Mouse (Mus musculus): ENCODE results near the gene Pola2. TPM values are rescaled to one million over a fixed set of nuclear protein-coding genes. Genes with fewer than 3 reads are reported as not detected.
A peak's percentile ranks its signal among the peaks of the same experiment; 100 is the strongest.

Pola2 gene
- polyA plus RNA-seq, 1 experiment = 32.7 TPM

- TF ChIP-seq POLR2A (IDR thresholded peaks at IDR 0.05; ENCODE audit: borderline replicate concordance, extremely low read depth, low read depth, low read length) (no peak), CTCF (IDR thresholded peaks at IDR 0.05; ENCODE audit: insufficient read depth, low read length) (no peak)
- Histone ChIP-seq H3K4me1 (ENCODE audit: control insufficient read depth, insufficient read depth, low read length) (peaks cover 18% of the 10 kb centered on the region), H3K4me3 (replicated peaks; ENCODE audit: extremely low read depth, low read depth, low read length) (no peak overlapping the region)
- DNase-seq = no peak
- 85% methylated on average over 10 of the region's 10 CpGs for WGBS
Measured at GRCm38 (mm10) chr19:5954936-5955335, 9.1 kb downstream of the Pola2 start.

GRCm38 (mm10) chr19:5954031-5954710, 9.8 kb downstream of the Pola2 start:
- H3K4me3 ChIP-seq (replicated peaks; ENCODE audit: extremely low read depth, low read depth, low read length) = no peak overlapping the region
- WGBS = 91% methylated on average over 22 of the region's 22 CpGs
- TF ChIP-seq CTCF (IDR thresholded peaks at IDR 0.05; ENCODE audit: insufficient read depth, low read length) = no peak
- no peak for TF ChIP-seq POLR2A (IDR thresholded peaks at IDR 0.05; ENCODE audit: borderline replicate concordance, extremely low read depth, low read depth, low read length)
- peaks cover 18% of the 10 kb centered on the region for H3K4me1 ChIP-seq (ENCODE audit: control insufficient read depth, insufficient read depth, low read length)
- no peak for DNase-seq

DNA sequence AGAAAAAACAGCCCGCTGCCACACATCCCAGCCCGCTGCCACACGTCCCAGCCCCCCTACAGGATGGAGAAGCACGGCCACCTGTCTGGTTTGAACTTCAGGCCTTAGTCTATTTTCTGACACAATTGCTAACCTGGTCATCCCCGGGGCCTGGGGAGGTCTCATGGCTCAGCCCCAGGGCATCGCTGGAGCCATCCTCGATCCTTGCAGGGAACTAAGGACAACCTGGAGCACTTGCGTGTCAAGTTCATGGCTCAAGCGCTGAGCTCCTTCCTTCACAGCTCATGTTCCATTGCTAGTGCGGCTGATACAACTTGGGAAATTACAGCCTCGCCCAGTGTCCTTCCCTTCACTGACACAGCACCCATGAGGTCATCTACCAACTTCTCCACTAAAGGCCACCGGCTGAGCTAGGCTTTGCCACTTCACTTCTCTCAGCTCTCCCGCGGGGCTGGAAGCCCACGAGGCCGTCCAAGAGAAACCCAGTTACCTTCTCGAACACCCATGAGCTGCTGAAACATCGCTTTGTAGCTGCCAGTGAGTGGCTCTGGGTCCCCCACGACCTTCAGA, 10.7 kb downstream of the Pola2 start:
- Histone ChIP-seq H3K4me3 (replicated peaks; ENCODE audit: extremely low read depth, low read depth, low read length) (no peak overlapping the region), H3K4me1 (ENCODE audit: control insufficient read depth, insufficient read depth, low read length) (peaks cover 18% of the 10 kb centered on the region)
- TF ChIP-seq POLR2A (IDR thresholded peaks at IDR 0.05; ENCODE audit: borderline replicate concordance, extremely low read depth, low read depth, low read length) = no peak
- DNase-seq = no peak
- WGBS = 87% methylated on average over 19 of the region's 19 CpGs

DNA sequence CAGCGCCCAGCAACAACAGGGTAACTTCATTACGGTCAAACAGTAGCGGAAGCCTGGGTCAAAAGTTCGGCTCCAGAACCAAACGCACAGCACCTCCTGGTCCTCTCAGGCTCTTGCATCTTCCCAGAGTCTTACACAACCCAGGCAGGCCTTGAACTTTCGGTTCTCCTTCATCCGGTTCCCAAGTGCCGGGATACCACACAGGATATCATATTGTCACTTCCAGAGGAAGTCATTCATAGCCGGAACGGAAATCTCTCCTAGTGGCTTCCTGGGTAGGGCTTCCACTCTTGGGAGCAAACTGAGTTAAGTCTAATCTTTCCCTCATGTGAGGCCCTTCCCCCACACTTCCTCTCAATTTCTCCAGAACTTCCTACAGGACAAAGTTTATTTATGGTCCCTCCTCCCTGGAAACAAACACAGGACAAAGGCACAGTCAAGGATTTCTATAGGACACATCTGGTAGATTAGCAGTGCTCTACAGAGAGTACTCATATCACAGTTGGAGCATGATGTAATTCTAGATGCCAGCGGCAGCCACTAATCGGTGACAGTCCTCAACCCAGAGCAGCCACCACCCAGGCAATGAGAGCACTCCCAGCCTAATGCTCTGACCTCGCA, 11.8 kb downstream of the Pola2 start:
- TF ChIP-seq CTCF (IDR thresholded peaks at IDR 0.05; ENCODE audit: insufficient read depth, low read length) = no peak
- no peak for TF ChIP-seq POLR2A (IDR thresholded peaks at IDR 0.05; ENCODE audit: borderline replicate concordance, extremely low read depth, low read depth, low read length)
- Histone ChIP-seq H3K4me1 (ENCODE audit: control insufficient read depth, insufficient read depth, low read length) (peaks cover 18% of the 10 kb centered on the region), H3K4me3 (replicated peaks; ENCODE audit: extremely low read depth, low read depth, low read length) (peak overlapping the region; percentile 22)
- 47% methylated on average over 13 of the region's 13 CpGs for WGBS
- no peak for DNase-seq

DNA sequence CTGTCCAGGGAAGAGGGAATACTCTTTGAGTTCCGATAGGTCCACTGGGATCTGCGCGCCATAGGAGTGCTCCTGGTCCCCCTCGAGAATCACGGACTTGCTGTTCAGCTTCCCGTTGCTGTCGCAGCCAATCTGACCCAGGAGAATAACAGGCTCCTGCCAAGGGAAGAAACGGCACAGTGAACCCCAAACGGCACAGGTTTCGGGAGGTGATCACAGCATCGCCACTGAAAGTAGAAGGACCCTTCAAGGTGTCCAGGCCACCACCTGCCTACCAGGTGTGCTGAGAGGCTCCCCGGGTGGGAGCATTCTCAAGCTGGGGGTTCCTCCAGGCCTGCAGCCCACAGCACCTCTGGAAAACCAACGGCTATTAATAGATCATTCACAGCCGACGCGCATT, 12.4 kb downstream of the Pola2 start:
- no peak for DNase-seq
- TF ChIP-seq CTCF (IDR thresholded peaks at IDR 0.05; ENCODE audit: insufficient read depth, low read length) (no peak), POLR2A (IDR thresholded peaks at IDR 0.05; ENCODE audit: borderline replicate concordance, extremely low read depth, low read depth, low read length) (no peak)
- peaks cover 18% of the 10 kb centered on the region for H3K4me1 ChIP-seq (ENCODE audit: control insufficient read depth, insufficient read depth, low read length)
- 73% methylated on average over 16 of the region's 16 CpGs for WGBS
- peak overlapping the region; percentile 22 for H3K4me3 ChIP-seq (replicated peaks; ENCODE audit: extremely low read depth, low read depth, low read length)

DNA sequence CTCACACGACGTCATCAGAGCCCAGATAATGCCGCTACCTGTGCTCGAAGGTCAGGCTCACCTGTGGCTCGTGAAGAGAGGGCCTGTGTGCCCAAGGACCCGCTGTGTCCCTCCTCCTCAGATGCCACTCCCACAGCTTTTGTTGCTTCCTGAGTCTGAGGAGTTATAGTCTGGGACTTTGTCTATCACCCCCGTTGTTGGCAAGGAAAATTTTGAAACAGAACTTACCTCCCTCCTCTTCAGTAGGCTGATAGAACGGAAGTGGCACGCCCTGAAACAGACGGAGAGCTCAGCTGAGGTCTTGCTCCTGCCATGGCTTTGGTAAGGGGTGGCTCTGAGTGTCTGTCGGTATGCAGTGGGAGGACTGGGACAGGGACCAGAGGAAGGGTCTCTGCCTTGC, 13.8 kb downstream of the Pola2 start:
- no peak overlapping the region for H3K4me3 ChIP-seq (replicated peaks; ENCODE audit: extremely low read depth, low read depth, low read length)
- H3K4me1 ChIP-seq (ENCODE audit: control insufficient read depth, insufficient read depth, low read length) = peaks cover 24% of the 10 kb centered on the region
- no peak for DNase-seq
- WGBS = 86% methylated on average over 11 of the region's 11 CpGs
- TF ChIP-seq CTCF (IDR thresholded peaks at IDR 0.05; ENCODE audit: insufficient read depth, low read length) (no peak), POLR2A (IDR thresholded peaks at IDR 0.05; ENCODE audit: borderline replicate concordance, extremely low read depth, low read depth, low read length) (no peak)

GRCm38 (mm10) chr19:5945891-5946290, 18.1 kb downstream of the Pola2 start:
- 21% methylated on average over 8 of the region's 8 CpGs for WGBS
- Histone ChIP-seq H3K4me3 (replicated peaks; ENCODE audit: extremely low read depth, low read depth, low read length) (no peak overlapping the region), H3K4me1 (ENCODE audit: control insufficient read depth, insufficient read depth, low read length) (peaks cover 26% of the 10 kb centered on the region)
- peak; percentile 34 for DNase-seq
- TF ChIP-seq POLR2A (IDR thresholded peaks at IDR 0.05; ENCODE audit: borderline replicate concordance, extremely low read depth, low read depth, low read length) (no peak), CTCF (IDR thresholded peaks at IDR 0.05; ENCODE audit: insufficient read depth, low read length) (no peak)

GRCm38 (mm10) chr19:5945027-5945426, 19.0 kb downstream of the Pola2 start:
- peak; percentile 36 for DNase-seq
- Histone ChIP-seq H3K4me3 (replicated peaks; ENCODE audit: extremely low read depth, low read depth, low read length) (no peak overlapping the region), H3K4me1 (ENCODE audit: control insufficient read depth, insufficient read depth, low read length) (peaks cover 31% of the 10 kb centered on the region)
- peak; percentile 46; the same call in 1 of the 2 replicates for TF ChIP-seq POLR2A (IDR thresholded peaks at IDR 0.05; ENCODE audit: borderline replicate concordance, extremely low read depth, low read depth, low read length)
- no peak for TF ChIP-seq CTCF (IDR thresholded peaks at IDR 0.05; ENCODE audit: insufficient read depth, low read length)
- WGBS = 27% methylated on average over 7 of the region's 7 CpGs

GRCm38 (mm10) chr19:5944145-5944544, 19.9 kb downstream of the Pola2 start:
- H3K4me1 ChIP-seq (ENCODE audit: control insufficient read depth, insufficient read depth, low read length) = peaks cover 35% of the 10 kb centered on the region
- 30% methylated on average over 8 of the region's 8 CpGs for WGBS
- H3K4me3 ChIP-seq (replicated peaks; ENCODE audit: extremely low read depth, low read depth, low read length) = no peak overlapping the region
- TF ChIP-seq POLR2A (IDR thresholded peaks at IDR 0.05; ENCODE audit: borderline replicate concordance, extremely low read depth, low read depth, low read length) (no peak), CTCF (IDR thresholded peaks at IDR 0.05; ENCODE audit: insufficient read depth, low read length) (no peak)
- peak; percentile 22 for DNase-seq

DNA sequence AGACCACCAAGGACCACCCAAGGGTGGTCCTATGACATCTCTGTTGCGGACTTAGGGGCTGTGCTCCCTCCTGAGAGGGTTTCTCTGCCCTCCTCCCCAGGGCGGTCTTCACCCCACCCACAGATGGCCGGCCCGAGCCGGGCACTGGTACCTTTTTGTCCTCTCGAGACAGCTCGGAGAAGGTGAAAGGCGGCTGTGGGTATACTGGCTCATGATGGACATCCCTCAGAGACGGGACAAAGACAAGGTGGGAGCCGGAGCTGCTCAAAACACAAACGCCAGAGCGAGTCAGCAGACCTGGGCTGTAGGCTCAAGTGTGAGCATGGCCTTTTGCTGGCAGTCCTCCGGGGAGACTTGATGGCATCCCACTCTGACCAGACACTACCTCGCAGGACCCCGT, 20.6 kb downstream of the Pola2 start:
- peaks cover 37% of the 10 kb centered on the region for H3K4me1 ChIP-seq (ENCODE audit: control insufficient read depth, insufficient read depth, low read length)
- no peak for DNase-seq
- 92% methylated on average over 15 of the region's 15 CpGs for WGBS
- H3K4me3 ChIP-seq (replicated peaks; ENCODE audit: extremely low read depth, low read depth, low read length) = no peak overlapping the region
- TF ChIP-seq CTCF (IDR thresholded peaks at IDR 0.05; ENCODE audit: insufficient read depth, low read length) = no peak
- no peak for TF ChIP-seq POLR2A (IDR thresholded peaks at IDR 0.05; ENCODE audit: borderline replicate concordance, extremely low read depth, low read depth, low read length)

All from lung, adult 2 months (tissue).